Mouse (Mus musculus) lung, adult 2 months (tissue): ENCODE data around the gene Foxp1. TPM values are rescaled to one million over a fixed set of nuclear protein-coding genes. Genes with fewer than 3 reads are reported as not detected.

Experiments used
- DNase-seq: peaks from one replicate; pipeline ENCODE4 v3.0.0; 2022
- H3K4me1 ChIP-seq: fragments of 200-500 bp; 2 replicates; pipeline ENCODE4 v1.6.1; 2011; ENCODE audit warnings: low read length; ENCODE audit not compliant: control insufficient read depth, insufficient read depth
- H3K4me3 ChIP-seq: fragments of 200-500 bp; replicated peaks from 2 replicates; pipeline ENCODE3; 2011; ENCODE audit warnings: low read depth, mild to moderate bottlenecking, control low read depth, low read length; ENCODE audit errors: extremely low read depth
- CTCF ChIP-seq: fragments of 200-500 bp; IDR thresholded peaks from 2 replicates; pipeline ENCODE4 v1.5.1; 2011; ENCODE audit warnings: mild to moderate bottlenecking, low read length, control low read depth; ENCODE audit not compliant: insufficient read depth
- POLR2A ChIP-seq: fragments of 200-500 bp; IDR thresholded peaks from 2 replicates; pipeline ENCODE4 v1.6.1; 2011; ENCODE audit warnings: low read depth, mild to moderate bottlenecking, control low read depth, low read length, borderline replicate concordance; ENCODE audit errors: extremely low read depth
- WGBS: fragments of 180-500 bp; shearing (Covaris S2); methylation state at CpG from one replicate; pipeline ENCODE4 v1.1.7; 2018; 5-methylcytosine and 5-hydroxymethylcytosine counted together
- polyA plus RNA-seq: library from polyadenylated mRNA; depleted of rRNA; stranded (reverse); fragments of >200 nt; gene quantifications from 2 replicates; pipeline ENCODE4 v1.2.3, GENCODE M21; 2012

Foxp1 gene
- polyA plus RNA-seq, 1 experiment, result 135 TPM

- no peak for DNase-seq
- no peaks in the 10 kb centered on the region for H3K4me1 ChIP-seq
- 77% methylated on average over 14 of the region's 14 CpGs for WGBS
- no peak overlapping the region for H3K4me3 ChIP-seq
- TF ChIP-seq POLR2A, result no peak
- no peak for TF ChIP-seq CTCF
These were observed 212.9 kb downstream of the Foxp1 start for GRCm38 (mm10) chr6:99309466-99310170.

GRCm38 (mm10) chr6:99305751-99306150, 216.8 kb downstream of the Foxp1 start:
- TF ChIP-seq CTCF (no peak), POLR2A (no peak)
- 91% methylated on average over 3 of the region's 3 CpGs for WGBS
- Histone ChIP-seq H3K4me3 (no peak overlapping the region), H3K4me1 (0 out of 2 replicates have a peak, but pooled peaks cover 4% of the 10 kb centered on the region)
- DNase-seq, result no peak

DNA sequence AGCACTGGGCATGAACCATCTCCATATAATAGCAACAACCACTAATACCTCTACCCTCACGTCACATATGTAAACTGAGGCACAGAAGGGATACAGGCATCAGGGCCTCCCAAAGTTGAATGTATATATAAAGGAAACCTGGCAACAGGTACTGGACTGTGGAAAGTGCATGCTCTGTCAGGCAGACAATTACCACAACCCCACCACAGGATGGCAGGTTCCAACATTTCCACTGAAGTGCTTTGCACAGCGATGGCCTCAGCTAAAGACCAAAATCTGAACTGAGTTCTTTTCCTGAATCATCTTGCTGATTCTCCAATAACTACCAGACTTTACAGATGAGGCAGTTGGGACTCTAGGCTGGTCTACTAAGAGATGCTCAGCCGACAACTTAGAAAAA, 217.3 kb downstream of the Foxp1 start:
- Histone ChIP-seq H3K4me1 (0 out of 2 replicates have a peak, but pooled peaks cover 4% of the 10 kb centered on the region), H3K4me3 (no peak overlapping the region)
- TF ChIP-seq CTCF, result no peak
- no peak for TF ChIP-seq POLR2A
- 80% methylated on average over 3 of the region's 3 CpGs for WGBS
- DNase-seq, result no peak

DNA sequence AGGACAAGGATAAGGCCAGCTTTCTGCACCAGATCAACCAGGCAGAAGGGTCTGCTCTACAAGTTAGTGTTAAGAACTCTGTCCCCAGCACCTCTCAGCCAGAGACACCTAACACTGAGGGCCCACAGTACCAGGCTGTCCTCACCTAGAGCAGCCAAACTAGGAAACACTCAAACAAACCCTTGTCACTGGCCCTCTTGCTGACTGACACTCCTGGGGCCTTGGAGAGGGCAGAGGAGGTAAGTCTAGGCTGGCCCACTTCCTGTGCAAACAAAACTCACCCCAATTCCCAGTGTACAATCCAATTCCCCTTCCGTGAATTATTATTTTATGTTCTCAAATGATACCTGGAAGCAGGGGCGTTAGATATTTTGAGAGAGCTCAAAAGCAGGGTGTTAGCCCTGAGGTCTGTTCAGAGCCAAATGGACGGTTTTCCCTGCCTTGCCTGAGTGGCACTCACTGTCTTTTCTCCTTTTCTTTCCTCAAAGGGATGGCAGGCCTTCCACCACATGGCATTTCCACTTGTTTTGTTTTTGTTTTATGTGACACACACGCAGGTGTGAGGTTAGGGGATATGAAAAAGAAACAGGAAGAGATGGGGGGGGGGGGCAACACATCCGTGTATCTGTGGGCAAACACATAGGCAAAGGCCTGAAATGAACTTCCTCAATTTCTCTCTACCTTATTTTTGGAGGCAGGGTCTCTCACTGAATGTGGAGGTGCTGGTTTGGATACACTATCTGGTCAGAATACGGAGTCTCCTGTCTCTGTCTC, 219.7 kb downstream of the Foxp1 start:
- 59% methylated on average over 6 of the region's 6 CpGs for WGBS
- H3K4me1 ChIP-seq, result 0 out of 2 replicates have a peak, but pooled peaks cover 4% of the 10 kb centered on the region
- no peak for DNase-seq
- TF ChIP-seq POLR2A, result no peak
- no peak for TF ChIP-seq CTCF
- H3K4me3 ChIP-seq, result no peak overlapping the region

GRCm38 (mm10) chr6:99301923-99302322, 220.6 kb downstream of the Foxp1 start:
- no peak for DNase-seq
- TF ChIP-seq CTCF (no peak), POLR2A (no peak)
- Histone ChIP-seq H3K4me3 (no peak overlapping the region), H3K4me1 (0 out of 2 replicates have a peak, but pooled peaks cover 4% of the 10 kb centered on the region)
- whole genome bisulfite sequencing, result 57% methylated on average over 8 of the region's 8 CpGs

- no peak for DNase-seq
- TF ChIP-seq POLR2A (no peak), CTCF (no peak)
- Histone ChIP-seq H3K4me3 (no peak overlapping the region), H3K4me1 (0 out of 2 replicates have a peak, but pooled peaks cover 4% of the 10 kb centered on the region)
- 81% methylated on average over 6 of the region's 6 CpGs for WGBS
These were observed 222.3 kb downstream of the Foxp1 start for GRCm38 (mm10) chr6:99300235-99300634.

DNA sequence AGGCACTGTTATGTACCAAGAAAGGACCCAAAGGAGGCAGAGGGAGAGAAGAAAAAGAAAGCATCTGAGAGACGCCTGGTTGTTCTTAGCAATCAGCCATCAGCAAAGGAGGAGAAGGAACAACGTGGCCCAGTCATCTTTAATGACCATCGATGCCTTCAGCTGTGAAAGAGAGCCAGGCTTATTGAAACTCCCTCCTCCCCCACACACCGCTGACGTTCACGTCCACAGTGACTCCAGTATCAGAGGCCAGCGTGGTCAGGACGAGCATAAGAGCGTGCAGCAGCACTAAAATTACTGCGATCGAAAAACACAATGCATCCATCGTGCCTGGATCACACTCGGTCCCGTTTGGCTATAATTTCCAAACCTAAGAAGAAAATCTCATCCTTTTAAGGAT, 223.3 kb downstream of the Foxp1 start:
- WGBS, result 77% methylated on average over 14 of the region's 14 CpGs
- no peak for DNase-seq
- TF ChIP-seq CTCF (no peak), POLR2A (no peak)
- Histone ChIP-seq H3K4me1 (0 out of 2 replicates have a peak, but pooled peaks cover 4% of the 10 kb centered on the region), H3K4me3 (no peak overlapping the region)

DNA sequence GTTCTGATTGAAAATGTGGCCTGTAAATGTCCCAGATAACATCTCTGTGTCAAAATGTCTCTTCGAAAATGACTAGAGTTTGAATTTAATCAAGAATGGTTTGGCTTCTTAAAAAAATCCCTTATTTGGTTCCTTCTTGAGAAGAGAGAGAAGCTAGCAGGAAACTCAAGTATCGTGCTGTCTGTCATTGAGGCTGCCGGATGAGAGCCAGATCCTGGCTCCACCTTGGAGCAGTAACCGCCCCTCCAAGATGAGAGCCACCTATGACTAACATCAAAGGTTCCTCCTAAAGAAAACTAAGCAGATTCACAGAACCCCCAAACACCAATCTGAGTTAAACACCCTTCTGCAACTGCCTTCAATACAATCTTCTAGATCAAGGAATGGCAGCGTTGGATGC, 225.0 kb downstream of the Foxp1 start:
- Histone ChIP-seq H3K4me1 (no peaks in the 10 kb centered on the region), H3K4me3 (no peak overlapping the region)
- no peak for DNase-seq
- WGBS, result 87% methylated on average over 5 of the region's 5 CpGs
- TF ChIP-seq CTCF, result no peak
- no peak for TF ChIP-seq POLR2A

GRCm38 (mm10) chr6:99295495-99295894, 227.0 kb downstream of the Foxp1 start:
- H3K4me3 ChIP-seq, result no peak overlapping the region
- 54% methylated on average over 8 of the region's 8 CpGs for WGBS
- no peak for TF ChIP-seq POLR2A
- no peak for TF ChIP-seq CTCF
- no peaks in the 10 kb centered on the region for H3K4me1 ChIP-seq
- DNase-seq, result no peak

DNA sequence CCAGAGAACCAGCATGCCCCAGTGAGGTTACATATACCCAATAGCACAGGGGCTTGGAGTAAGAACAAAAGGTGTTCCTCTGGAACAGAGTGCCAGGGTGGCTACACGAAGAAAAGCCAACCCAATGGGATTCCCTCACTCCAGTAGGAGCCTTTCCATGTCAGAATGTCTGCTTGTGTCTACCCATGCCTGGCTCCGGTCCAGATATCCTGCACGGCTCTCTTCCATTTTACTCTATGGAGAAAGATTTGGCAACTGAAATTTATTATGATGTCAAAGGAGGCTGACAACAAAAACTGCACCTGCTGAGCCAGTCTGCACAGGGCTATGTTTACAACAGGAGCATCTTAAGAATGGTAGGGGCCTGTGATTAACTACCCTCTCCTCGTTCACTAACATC, 233.3 kb downstream of the Foxp1 start:
- H3K4me1 ChIP-seq, result no peaks in the 10 kb centered on the region
- DNase-seq, result no peak
- H3K4me3 ChIP-seq, result no peak overlapping the region
- TF ChIP-seq POLR2A (no peak), CTCF (no peak)
- 69% methylated on average over 4 of the region's 4 CpGs for WGBS
